Mouse (Mus musculus): ENCODE data around the gene Slc13a5. TPM values are rescaled to one million over a fixed set of nuclear protein-coding genes. Genes with fewer than 3 reads are reported as not detected.

Gene Slc13a5
- total RNA-seq (2012; rRNA removed) = not detected in 2 replicates
- total RNA-seq (2014; rRNA removed) = not detected in 2 replicates
- not detected in 2 replicates for polyA plus RNA-seq (2012; ENCODE audit: insufficient read length, low read depth)

- no peaks in the 10 kb centered on the region for H3K9me3 ChIP-seq (replicated peaks; ENCODE audit: low read length)
- DNase-seq (ENCODE audit: extremely low read depth) = no peak
- TF ChIP-seq SMC3 (IDR thresholded peaks at IDR 0.05; ENCODE audit: low read depth, low read length) = no peak
- no peak for TF ChIP-seq ZC3H11A (IDR thresholded peaks at IDR 0.05; ENCODE audit: low read depth, low read length)
- TF ChIP-seq NRF1 (IDR thresholded peaks at IDR 0.05; ENCODE audit: low read depth, low read length) = peak; percentile 63
- TF ChIP-seq ETS1 (conservative IDR thresholded peaks at IDR 0.05; ENCODE audit: low read depth, low read length) = no peak
- peak in 1 of 2 experiments; percentile 4; a peak in 1 of 4 replicates for TF ChIP-seq CTCF (conservative IDR thresholded peaks at IDR 0.05 in 1 of 2, IDR thresholded peaks at IDR 0.05 in 1 of 2; ENCODE audit: low read depth in 2 of 2, low read length in 2 of 2)
- TF ChIP-seq ZKSCAN1 (IDR thresholded peaks at IDR 0.05; ENCODE audit: borderline replicate concordance, low read depth, low read length) = no peak
- peaks cover 39% of the 10 kb centered on the region for H3K27me3 ChIP-seq (replicated peaks)
- dilution Hi-C loops (cut with MboI; ENCODE audit: extremely low pct_ligation_motif_present, extremely low pct_unique_long_range_greater_than_20kb, low sequenced_read_pairs) (no loop called here), in situ Hi-C loops (cut with MboI; ENCODE audit: low pct_ligation_motif_present, low pct_unique_long_range_greater_than_20kb, low sequenced_read_pairs) (no loop called here)
- H3K27ac ChIP-seq (ENCODE audit: insufficient read depth, low read depth) = no peak within 1 kb of the TSS
- peaks cover 5 to 7% of the 10 kb centered on the region in 2 experiments for H3K4me1 ChIP-seq (ENCODE audit: control insufficient read depth in 1 of 2, insufficient read depth in 2 of 2)
- H3K4me2 ChIP-seq (ENCODE audit: insufficient read depth, low read depth, poor library complexity, severe bottlenecking) = peak within 1 kb of the TSS; percentile 59
- no peak within 1 kb of the TSS for H3K9ac ChIP-seq (ENCODE audit: insufficient read depth, low read depth)
- peak within 1 kb of the TSS in 2 of 3 experiments; percentile 2 to 22 for H3K4me3 ChIP-seq (replicated peaks in 1 of 3; ENCODE audit: low read depth in 2 of 3, low read length in 2 of 3, poor library complexity in 1 of 3)
- H3K79me2 ChIP-seq (replicated peaks; ENCODE audit: control insufficient read depth, extremely low read depth, insufficient read depth, poor library complexity, severe bottlenecking) = no peaks in the 10 kb centered on the region
- no peaks in the 10 kb centered on the region for H3K36me3 ChIP-seq (replicated peaks in 1 of 2; ENCODE audit: control insufficient read depth in 1 of 2, insufficient read depth in 1 of 2, low read length in 1 of 2)
Measured at GRCm38 (mm10) chr11:72266960-72267560, at the start of gene Slc13a5. TSS of gene Slc13a5 (minus strand) at chr11:72267222.

- Histone ChIP-seq H3K36me3 (replicated peaks in 1 of 2; ENCODE audit: control insufficient read depth in 1 of 2, insufficient read depth in 1 of 2, low read length in 1 of 2) (peaks cover 0 to 16% of the 10 kb centered on the region in 2 experiments), H3K9ac (ENCODE audit: insufficient read depth, low read depth) (no peak within 1 kb of the TSS), H3K79me2 (replicated peaks; ENCODE audit: control insufficient read depth, extremely low read depth, insufficient read depth, poor library complexity, severe bottlenecking) (no peaks in the 10 kb centered on the region), H3K4me3 (replicated peaks in 1 of 3; ENCODE audit: low read depth in 2 of 3, low read length in 2 of 3, poor library complexity in 1 of 3) (no peak within 1 kb of the TSS), H3K4me1 (ENCODE audit: control insufficient read depth in 1 of 2, insufficient read depth in 2 of 2) (peaks cover 0 to 4% of the 10 kb centered on the region in 2 experiments; a peak in 2 of 4 replicates), H3K4me2 (ENCODE audit: insufficient read depth, low read depth, poor library complexity, severe bottlenecking) (no peak within 1 kb of the TSS), H3K27ac (ENCODE audit: insufficient read depth, low read depth) (no peak within 1 kb of the TSS), H3K27me3 (replicated peaks) (peaks cover 5% of the 10 kb centered on the region), H3K9me3 (replicated peaks; ENCODE audit: low read length) (no peaks in the 10 kb centered on the region)
- no peak for DNase-seq (ENCODE audit: extremely low read depth)
- in situ Hi-C loops (cut with MboI; ENCODE audit: low pct_ligation_motif_present, low pct_unique_long_range_greater_than_20kb, low sequenced_read_pairs) (loop anchor here (10.0 kb wide), 1 partner anchor 90 kb away; no protein-coding TSS in a partner anchor), dilution Hi-C loops (cut with MboI; ENCODE audit: extremely low pct_ligation_motif_present, extremely low pct_unique_long_range_greater_than_20kb, low sequenced_read_pairs) (no loop called here)
- TF ChIP-seq POLR2A (IDR thresholded peaks at IDR 0.05; ENCODE audit: low read depth, low read length) = no peak
- TF ChIP-seq ELF1 (IDR thresholded peaks at IDR 0.05; ENCODE audit: low read depth, low read length) = no peak
- TF ChIP-seq SIN3A (IDR thresholded peaks at IDR 0.05; ENCODE audit: low read length) = no peak
- TF ChIP-seq PAX5 (IDR thresholded peaks at IDR 0.05; ENCODE audit: low read length) = no peak
- no peak for TF ChIP-seq ZNF384 (IDR thresholded peaks at IDR 0.05; ENCODE audit: low read depth, low read length)
- TF ChIP-seq TBP (conservative IDR thresholded peaks at IDR 0.05; ENCODE audit: low read depth, low read length) = no peak
- TF ChIP-seq CHD1 (IDR thresholded peaks at IDR 0.05; ENCODE audit: low read depth, low read length) = no peak
- TF ChIP-seq NRF1 (IDR thresholded peaks at IDR 0.05; ENCODE audit: low read depth, low read length) = no peak
- no peak for TF ChIP-seq JUND (conservative IDR thresholded peaks at IDR 0.05; ENCODE audit: low read depth, low read length)
- no peak for TF ChIP-seq MYC (IDR thresholded peaks at IDR 0.05; ENCODE audit: low read depth, low read length)
- TF ChIP-seq ETS1 (conservative IDR thresholded peaks at IDR 0.05; ENCODE audit: low read depth, low read length) = no peak
Measured at GRCm38 (mm10) chr11:72314151-72314895, 47.3 kb upstream of the Slc13a5 start, which contains the start of gene Fbxo39. TSS of gene Fbxo39 (plus strand) at chr11:72314444.
